Mouse (Mus musculus) myocyte (in vitro differentiated cells): Measurements from ENCODE around the gene Peli3.

ENCODE experiments used
- CEBPB ChIP-seq: IDR thresholded peaks from 2 replicates; pipeline ENCODE4 v1.6.1; 2011; ENCODE audit warnings: mild to moderate bottlenecking, moderate library complexity; ENCODE audit not compliant: poor library complexity, insufficient read depth, severe bottlenecking
- MAX ChIP-seq: IDR thresholded peaks from one replicate; pipeline ENCODE4 v1.6.1; 2011; ENCODE audit warnings: low read depth, mild to moderate bottlenecking, control low read depth
- POLR2A ChIP-seq: IDR thresholded peaks from one replicate; pipeline ENCODE4 v1.6.1; 2011; ENCODE audit warnings: low read depth, mild to moderate bottlenecking, control low read depth, moderate library complexity; ENCODE audit not compliant: insufficient read length
- SRF ChIP-seq: IDR thresholded peaks from one replicate; pipeline ENCODE4 v1.6.1; 2011; ENCODE audit warnings: low read depth; ENCODE audit not compliant: control insufficient read depth, insufficient read length

- TF ChIP-seq POLR2A (no peak), SRF (no peak), CEBPB (no peak), MAX (no peak)
Observed at GRCm38 (mm10) chr19:4898972-4899371, 44.0 kb downstream of the Peli3 start.
